Mouse (Mus musculus) adrenal gland, adult 2 months (tissue): Measurements from ENCODE around the gene Mycbpap. TPM values are rescaled to one million over a fixed set of nuclear protein-coding genes. Genes with fewer than 3 reads are reported as not detected.

Source experiments
- DNase-seq: peaks from one replicate; pipeline ENCODE4 v3.0.0; 2021
- polyA plus RNA-seq: library from polyadenylated mRNA; depleted of rRNA; stranded (reverse); fragments of >200 nt; gene quantifications from 2 replicates; pipeline ENCODE4 v1.2.3, GENCODE M21; 2012
- total RNA-seq, 2 experiments: library from RNA; stranded (reverse); gene quantifications; 2 replicates each; pipeline ENCODE4 v1.2.3; 2021

Mycbpap gene
- total and polyA plus RNA-seq, 3 experiments: 0.49 to 6.7 (median 3.8) TPM

DNA sequence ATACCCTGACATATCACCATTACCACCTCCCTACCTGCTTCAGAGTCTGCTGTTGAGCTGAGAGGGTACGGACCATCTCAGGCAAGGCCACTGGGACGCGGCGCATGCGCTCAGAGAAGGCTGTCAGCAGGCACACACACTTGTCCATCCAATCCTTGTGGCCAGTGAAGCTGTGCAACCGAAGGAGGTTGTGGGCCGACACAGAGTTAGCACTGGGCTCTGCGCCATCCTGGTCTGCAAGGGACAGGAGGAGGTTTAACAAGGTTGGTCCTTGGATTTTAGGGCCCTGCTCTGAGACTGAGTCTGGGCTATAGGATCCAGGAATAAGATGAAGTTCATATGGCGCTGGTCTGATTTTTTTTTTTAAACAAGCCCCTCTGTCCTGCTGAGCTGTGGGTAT, 41.2 kb downstream of the Mycbpap start:
- no peak for DNase-seq

DNA sequence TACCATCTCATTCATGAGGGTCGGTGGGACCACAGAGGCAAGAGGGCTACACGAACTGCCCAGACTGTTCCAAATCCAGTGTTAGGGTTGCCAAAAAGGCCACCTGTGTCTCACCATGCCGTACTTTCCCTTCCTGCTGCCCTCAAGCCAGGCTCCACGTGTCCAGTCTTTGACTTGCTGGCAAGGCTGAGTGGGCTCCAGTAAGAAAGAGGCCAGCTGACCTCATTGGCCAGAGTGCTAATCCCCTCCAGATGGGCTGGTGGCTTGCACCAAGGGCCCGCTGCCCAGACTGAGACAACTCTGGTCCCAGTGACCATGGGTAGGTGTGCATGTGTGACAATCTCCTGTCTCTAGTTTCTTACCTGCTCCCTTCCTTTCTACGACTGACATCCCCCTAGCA, 43.9 kb downstream of the Mycbpap start:
- no peak for DNase-seq

DNA sequence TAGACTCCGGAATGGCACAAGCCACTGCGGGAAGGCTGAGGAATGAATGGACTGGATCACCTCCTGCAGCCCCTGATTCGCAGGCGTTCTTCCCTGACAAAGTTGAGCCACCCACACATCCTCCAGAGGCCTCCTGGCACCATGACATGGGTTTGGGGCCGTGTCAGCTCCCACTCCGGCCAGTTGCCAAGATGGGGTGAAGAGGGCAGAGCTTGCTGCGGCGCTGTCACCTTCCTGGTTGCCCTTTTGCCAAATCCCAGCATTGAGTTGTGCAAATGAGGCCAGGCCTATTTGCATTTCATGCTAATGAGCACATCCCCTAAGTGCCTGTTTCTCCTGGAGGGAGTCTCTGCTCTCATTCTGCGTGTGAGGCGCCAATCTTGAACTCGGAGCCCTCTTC, 45.8 kb downstream of the Mycbpap start:
- DNase-seq: no peak

DNA sequence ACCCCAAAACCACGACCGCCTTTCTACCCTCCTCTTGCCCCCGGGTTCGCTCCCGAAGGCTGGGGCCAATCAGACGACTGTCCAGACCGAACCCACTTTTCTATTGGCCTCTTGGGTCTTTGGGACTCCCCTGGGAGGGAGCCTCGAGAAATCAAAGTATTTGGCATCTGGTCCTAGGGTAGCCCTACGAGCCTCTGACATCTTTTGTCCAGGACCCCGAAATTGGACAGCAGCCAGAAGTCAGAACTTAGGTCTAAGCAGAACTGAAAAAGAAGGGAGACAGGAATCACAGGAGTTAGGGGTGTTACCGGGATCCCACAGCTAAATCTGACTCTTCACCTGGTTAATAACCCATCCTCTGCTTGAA, 47.0 kb downstream of the Mycbpap start:
- DNase-seq: no peak

DNA sequence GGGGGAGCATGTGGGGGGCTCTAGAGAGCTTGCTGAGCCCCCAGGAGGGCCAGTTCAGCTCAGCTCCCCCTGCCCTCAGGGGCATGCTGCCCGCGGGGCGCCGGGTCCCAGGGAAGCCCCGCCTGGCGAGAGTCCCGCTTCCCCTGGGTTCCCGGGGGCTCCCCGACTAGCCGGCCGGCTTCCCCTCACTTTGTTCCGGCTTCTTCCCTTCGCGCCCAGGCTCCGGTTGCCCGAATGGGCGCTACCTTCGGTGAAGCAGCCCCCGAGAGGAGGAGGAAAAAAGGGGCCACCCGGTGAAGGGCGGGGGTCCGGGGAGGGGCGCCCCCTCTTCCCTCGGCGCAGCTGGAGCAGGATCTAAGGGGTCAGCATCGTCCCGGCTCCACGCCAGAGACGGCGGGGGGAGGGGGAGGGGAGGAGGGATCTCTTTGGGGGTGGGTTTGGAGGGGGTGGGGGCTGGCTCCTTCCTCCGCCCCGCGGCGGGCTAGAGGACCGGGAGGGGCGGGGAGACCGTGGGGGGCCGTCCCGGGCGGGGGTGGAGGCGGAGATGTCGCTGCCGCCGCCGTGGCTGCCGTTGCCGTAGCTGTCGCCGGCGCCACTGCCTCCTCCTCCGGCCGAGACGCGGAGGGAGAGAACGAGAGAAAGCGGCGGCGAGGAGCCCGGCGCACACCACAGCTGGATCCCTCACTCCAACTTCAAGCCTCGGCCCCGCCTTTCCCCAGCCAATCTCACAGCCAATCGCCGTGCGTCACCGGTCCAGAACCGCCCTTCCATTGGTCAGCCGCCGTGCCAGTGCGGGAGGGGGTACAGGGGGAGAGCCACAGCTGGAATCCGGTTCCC, 47.6 kb downstream of the Mycbpap start, which contains the start of gene Cacna1g:
Gene Cacna1g (minus strand): TSS at position 492 of the 837 bp plus-strand sequence.
- DNase-seq: peak; percentile 94

DNA sequence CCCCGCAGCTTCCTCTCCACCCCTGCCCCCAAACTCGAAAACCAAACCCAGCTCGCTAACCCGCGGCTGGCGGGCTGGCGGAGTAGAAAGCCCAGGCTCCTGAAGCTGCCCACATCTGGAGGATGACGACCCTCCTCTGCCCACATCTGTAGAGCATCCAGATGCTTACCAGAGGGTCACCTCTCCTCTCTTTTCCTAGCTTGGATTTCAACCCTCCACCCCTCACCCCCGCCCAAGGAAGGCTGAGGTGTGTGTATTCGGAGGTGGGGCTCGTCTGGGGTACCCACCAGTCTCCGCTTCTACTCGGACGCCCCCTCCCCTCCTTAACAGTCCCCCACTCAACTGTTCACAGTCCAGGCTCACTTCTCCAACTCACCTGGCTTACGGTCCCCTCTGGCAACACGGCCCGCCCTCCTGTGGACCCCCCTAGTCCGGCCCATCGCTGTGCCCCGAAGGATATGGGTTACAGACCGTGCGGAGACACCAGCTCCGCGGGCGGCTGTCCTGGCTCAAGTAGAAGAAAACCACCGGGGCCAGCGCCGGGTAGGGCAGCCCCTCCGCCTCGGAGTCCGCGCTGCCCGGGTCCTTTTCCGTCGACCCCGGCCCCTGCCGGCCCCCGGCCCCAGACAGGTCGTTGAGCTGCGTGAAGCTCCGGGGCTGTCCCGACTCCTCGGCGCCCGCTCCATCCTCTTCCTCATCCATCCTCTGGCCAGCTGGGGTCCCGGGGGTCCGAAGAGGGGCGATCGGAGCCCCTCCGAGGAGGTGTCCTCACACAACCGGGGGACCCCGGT, 48.4 kb downstream of the Mycbpap start:
- no peak for DNase-seq

DNA sequence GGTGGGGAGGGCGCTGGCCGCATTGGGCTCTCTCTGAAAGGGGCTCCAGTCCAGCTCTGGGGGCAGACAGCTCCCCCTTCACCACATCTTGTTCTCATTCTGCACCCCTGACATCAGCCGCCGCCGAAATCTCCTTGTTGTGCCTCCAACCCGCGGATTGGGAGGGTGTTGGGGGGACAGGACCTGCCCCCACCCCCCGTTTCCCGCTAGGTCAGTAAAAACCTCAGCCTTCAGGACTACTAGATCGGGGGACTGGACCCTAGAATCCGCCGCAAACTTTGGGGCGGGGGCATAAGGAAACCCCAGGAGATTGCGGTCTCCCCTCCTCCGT, 49.0 kb downstream of the Mycbpap start:
- no peak for DNase-seq

DNA sequence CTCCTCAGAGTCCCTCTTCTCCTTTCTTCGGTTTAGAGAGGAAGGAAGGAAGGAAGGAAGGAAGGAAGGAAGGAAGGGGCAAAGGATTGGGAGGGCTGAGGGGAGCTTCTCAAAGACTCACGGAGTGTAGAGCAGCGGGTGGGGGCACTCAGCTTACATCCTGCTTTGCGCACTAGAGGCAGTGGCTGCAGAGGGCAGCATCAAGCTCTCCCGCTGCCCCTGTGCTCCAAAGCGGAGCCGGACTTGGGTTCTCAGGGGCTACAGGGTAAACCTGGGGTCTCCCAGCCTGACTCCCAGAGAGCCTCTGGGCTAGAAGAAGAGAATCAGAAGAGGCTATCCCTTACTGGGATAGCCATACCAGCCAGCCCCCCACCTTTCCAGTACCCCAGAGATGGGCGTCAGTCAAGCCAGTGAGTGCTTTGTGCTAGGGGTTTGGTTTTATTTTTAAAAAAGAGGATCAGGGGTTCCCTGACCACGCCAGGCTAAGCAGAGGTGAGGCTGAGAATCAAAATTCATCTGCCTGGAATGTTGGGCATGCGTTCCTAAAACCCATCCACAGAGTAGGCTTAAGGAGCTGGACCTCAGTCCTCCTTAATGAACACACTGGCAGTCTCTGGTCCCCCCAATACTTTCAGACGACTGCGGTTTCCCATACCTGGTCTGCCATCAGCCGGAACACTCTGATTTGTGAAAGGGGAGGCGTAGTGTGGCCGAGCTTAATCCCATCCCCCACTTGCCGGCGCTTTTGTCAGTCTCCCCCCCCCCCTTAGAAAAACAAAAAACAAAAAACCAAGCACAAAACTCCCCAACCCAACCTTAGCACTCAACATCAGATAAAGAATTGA, 49.6 kb downstream of the Mycbpap start:
- DNase-seq: no peak

DNA sequence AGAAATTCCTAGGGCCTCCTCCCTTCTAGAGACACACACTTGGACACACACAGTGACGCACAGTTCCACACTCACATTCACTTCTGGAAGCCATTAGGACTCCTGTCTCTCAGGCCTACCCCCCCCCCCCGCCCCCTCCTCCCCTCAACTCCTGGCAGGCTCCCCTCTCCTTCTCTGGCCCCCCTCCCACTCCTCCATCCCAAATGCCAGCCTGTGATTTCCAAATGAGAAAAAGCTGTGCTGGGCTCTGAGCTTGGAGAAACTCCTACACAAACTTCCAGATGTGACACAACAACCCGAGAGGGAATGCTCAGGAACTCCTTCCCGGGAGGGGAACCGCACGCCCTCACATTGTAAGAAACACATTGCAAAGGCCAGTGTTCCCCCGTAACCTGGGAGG, 51.2 kb downstream of the Mycbpap start:
- no peak for DNase-seq

DNA sequence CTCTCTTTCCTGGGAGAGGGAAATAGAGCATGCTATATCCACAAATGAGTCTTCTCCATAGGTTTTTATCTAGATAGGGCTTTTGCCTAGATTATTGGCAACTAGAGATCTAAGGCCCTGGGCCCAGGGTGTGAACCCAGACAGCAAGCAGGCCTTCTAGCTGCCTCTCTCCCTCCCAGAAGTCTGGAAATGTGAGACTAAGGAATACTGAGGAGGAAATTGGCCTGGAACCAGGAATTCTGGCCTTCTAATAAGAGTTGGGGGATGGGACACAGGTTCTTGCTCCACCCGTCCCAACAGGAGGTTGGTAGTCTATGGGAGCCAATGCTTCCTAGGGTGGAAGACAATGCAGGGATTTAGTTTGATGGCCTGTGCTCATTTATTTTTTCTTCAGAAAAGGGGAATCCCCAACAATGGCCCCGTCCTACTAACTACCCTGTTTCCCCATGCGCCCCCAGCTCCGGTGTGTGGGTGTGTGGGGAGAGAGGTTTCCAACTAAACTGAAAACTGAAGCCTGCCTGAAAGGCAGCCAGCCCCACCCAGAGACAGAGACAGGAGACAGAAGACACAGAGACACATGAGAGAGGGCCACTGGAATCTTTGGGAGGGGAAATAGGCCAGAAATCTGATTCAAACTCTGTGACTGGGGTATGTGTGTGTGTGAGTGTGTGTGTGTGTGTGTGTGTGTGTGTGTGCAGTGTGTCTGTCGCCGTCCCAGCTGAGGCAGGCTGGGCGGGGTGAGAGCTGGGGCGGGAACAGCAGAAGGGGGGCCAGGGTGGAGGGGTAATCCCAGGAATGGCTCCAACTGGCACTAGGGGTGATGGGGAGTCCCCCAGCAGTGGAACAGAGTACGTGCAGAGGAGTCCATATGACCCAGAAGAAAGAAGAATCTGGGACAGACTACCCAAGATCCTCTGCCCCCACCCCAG, 52.1 kb downstream of the Mycbpap start:
- no peak for DNase-seq

DNA sequence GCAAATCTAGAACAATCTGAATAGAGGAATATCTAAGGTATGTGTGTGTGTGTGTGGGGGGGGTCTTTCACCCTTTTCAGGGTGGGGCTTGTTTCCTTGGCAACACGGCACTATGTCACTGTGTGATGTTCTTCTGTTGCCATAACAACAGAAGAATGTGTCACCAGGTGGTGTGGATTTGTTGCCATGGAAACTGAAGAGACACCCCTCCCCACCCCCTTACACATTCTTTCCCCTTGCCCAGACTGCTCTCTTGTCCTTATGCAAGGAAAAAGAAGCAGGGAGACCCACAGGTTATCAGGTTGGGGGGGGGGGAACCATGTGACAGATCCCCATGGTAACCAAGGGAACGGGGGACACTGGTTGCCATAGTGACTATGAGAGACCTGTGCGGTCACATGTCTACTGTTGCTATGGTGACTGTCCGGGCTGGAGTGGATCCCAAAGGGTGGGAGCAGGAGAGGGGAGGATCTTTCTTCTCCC, 52.9 kb downstream of the Mycbpap start:
- DNase-seq: no peak

DNA sequence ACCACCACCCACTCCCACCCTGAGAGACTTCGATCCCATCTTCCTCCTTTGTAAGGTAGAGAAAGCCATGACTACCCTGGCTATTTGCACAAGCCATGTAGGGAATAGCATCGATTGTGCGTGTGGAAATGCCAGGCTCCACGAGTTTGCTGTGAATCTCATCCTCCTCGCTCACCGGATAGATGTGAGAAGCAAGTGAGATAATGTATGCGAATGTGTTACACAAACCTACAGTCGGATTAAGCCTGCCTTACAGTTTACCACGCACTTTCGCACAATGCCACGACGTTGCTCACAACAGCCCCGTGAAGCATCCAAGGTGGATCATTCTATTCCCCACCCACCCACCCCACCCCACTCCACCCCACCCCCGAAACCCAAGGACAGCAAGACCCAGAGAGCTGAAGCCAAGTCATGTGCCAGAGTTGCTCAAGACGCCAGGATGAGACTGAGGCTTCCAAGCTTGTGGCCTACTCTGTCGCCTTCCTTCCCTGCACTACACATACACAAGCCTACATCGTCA, 55.1 kb downstream of the Mycbpap start:
- DNase-seq: no peak

DNA sequence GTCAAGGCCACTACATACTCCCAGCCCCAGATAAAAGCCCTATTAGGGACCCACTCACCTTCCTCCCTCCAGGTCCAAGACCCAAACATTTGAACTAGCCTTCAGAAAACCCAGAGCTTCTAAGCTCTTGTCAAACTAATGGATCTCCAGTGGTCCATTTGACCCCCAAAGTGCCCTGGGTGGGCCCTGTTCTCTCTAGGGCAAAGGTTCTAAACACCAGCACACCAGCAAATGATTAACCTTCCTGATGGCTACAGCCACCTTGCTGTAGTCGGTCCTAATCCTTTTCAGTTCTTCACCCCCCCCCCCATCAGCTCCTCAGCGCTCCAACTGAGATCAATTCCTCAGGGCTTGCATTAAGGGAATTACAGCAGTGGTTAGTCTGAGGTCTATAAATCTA, 57.4 kb downstream of the Mycbpap start:
- DNase-seq: no peak

DNA sequence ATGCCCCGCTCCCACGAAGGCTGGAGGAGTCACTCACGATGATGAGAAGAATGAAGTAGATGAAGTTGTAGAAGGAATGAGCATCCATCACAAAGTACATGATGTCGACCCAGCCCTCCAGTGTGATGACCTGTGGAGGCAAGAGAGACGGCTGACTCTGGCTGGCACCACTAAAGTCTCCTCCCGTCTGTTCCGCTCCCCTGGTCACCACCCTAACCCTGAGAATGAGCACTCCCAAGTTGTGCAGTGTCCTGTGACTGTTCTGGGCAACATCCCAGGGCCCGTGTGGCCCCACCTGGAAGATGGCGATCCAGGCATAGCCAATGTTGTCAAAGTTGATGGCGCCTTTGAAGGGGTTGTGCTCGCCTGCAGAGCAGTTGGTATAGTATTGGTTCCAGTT, 59.7 kb downstream of the Mycbpap start:
- DNase-seq: no peak

DNA sequence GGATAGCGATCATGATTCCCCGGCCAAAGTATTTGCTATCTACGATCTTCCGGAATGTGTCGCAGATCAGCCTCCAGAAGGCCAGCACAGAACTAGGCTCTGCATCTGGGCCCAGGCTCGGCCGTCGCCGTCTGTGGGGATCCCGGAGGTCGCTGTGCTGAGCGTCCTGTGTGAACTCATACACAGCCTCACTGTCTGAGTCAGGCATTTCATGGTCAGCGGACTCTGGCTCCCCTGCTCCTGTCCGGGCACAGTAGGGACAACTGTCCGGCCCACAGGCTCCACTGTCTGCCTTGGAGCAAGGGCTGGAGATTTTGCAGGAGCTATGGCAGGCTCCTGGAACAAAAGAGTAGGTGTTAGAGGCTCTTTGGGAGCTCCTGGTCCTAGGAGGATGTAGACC, 64.5 kb downstream of the Mycbpap start:
- DNase-seq: peak; percentile 52

DNA sequence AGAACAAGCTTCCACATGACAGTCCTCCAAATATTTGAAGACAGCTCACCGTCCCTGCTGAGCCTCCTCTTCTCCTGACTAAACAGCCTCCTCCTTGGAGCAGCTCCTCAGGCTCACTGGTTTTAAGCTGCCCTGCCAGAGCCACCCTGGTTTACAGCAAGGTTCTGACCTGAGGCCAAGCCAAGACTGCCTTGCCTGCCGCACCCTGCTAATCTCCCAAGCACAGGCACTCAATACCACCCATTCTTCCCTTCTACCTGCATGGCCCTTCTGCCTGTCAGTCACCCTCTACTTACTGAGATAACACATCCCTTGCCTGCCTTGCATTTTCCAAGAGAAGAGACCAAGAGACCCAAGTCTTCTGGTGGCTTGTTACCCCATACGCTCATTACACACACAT, 65.2 kb downstream of the Mycbpap start:
- no peak for DNase-seq

DNA sequence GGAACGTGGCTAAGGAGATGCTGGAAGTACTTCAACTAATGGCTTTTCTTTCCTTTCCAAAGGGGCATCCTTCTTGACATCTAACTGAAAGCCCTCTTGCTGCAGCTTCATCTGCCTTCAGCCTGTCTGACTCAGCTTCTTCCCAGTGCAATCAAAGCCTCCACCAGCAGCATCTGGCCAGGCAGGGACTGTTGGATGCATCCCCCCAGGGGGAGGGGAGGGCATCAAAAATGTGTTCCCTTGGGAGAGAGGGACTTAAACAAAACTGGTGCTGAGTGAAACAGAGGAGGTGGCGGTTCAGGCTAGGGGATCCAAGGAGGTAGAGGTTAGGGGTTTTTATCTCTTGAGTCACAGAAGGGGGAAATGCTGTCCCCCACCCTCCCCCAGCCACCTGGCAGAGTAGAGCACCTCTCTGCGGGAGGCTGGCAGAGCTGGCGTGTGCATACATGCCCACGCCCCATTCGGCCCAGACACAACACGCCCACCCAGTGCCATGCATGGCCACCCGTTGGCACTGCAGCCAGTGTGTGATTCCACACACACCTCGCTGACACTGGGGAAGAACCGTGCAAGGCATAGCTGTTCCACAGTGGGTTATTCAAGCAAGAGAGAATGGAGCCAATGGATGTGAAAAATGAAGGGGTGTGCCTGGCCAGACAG, 66.3 kb downstream of the Mycbpap start:
- no peak for DNase-seq

DNA sequence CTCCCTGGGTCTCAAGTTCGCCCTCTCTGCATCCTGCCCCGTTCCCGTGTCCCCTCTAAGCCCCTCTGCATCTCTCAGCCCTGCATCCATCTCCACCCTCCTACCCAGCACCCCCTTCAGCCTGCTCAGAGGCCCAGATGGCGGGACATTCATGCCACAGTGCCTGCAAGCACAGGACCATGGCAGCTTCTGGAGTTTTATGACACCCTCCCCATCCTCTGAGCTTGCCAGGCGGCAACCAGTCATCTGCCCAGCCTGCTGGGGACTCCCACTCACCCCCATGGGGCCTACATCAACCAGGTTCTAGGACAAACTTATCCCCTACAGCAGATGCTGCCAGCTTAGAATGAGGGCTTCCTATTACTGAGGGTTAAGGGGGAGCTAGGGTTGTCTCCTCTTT, 66.8 kb downstream of the Mycbpap start:
- no peak for DNase-seq
